Mouse (Mus musculus) liver, embryonic 13.5 days (tissue): ENCODE data around the gene Tanc1. TPM values are rescaled to one million over a fixed set of nuclear protein-coding genes. Genes with fewer than 3 reads are reported as not detected.
A peak's percentile ranks its signal among the peaks of the same experiment; 100 is the strongest.

ENCODE experiments used
- ATAC-seq: fragments of 200-750 bp; cut with Nextera tagmentation; 2 replicates; pipeline ENCODE4 v1.8.0; 2017; ENCODE audit warnings: low read depth, mild to moderate bottlenecking, moderate number of reproducible peaks, moderate library complexity
- DNase-seq: peaks from one replicate; pipeline ENCODE4 v3.0.0; 2022
- H3K27ac ChIP-seq: fragments of 300-500 bp; sonication (generic); 2 replicates; pipeline ENCODE4 v1.5.1; 2015; ENCODE audit warnings: moderate library complexity, mild to moderate bottlenecking, inconsistent platforms
- H3K27me3 ChIP-seq: fragments of 300-500 bp; sonication (generic); 2 replicates; pipeline ENCODE4 v1.6.1; 2015; ENCODE audit warnings: mild to moderate bottlenecking, inconsistent platforms
- H3K36me3 ChIP-seq: fragments of 300-500 bp; sonication (generic); 2 replicates; pipeline ENCODE4 v1.6.1; 2015; ENCODE audit warnings: mild to moderate bottlenecking, inconsistent platforms
- H3K4me1 ChIP-seq: fragments of 300-500 bp; sonication (generic); replicated peaks from 2 replicates; pipeline ENCODE4 v1.6.1; 2015; ENCODE audit warnings: inconsistent platforms
- H3K4me2 ChIP-seq: fragments of 300-500 bp; sonication (generic); 2 replicates; pipeline ENCODE4 v1.6.1; 2015; ENCODE audit warnings: inconsistent platforms, mild to moderate bottlenecking, moderate library complexity
- H3K4me3 ChIP-seq: fragments of 300-500 bp; sonication (generic); replicated peaks from 2 replicates; pipeline ENCODE4 v1.5.1; 2015; ENCODE audit warnings: mild to moderate bottlenecking, inconsistent platforms
- H3K9ac ChIP-seq: fragments of 300-500 bp; sonication (generic); 2 replicates; pipeline ENCODE4 v1.6.1; 2015; ENCODE audit warnings: mild to moderate bottlenecking, inconsistent platforms
- H3K9me3 ChIP-seq: fragments of 300-500 bp; sonication (generic); replicated peaks from 2 replicates; pipeline ENCODE4 v1.6.1; 2016; ENCODE audit warnings: inconsistent platforms
- WGBS: fragments of 180-500 bp; shearing (Covaris S2); methylation state at CpG from one replicate; pipeline ENCODE4 v1.1.7; 2015; ENCODE audit not compliant: insufficient replicate concordance; 5-methylcytosine and 5-hydroxymethylcytosine counted together
- polyA plus RNA-seq: library from polyadenylated mRNA; unstranded; fragments of >200 nt; fragmentation: Nextera tagmentation; extraction: Ambion mirVana; gene quantifications from 2 replicates; pipeline ENCODE4 v1.2.1, GENCODE M21; 2015

Gene Tanc1
- polyA plus RNA-seq, 1 experiment from 2014 or later = 2.4 TPM

- WGBS = 47% methylated on average over 16 of the region's 16 CpGs
- 0 out of 2 replicates have a peak, but pooled peaks cover 3% of the 10 kb centered on the region for H3K4me1 ChIP-seq
- no peak for DNase-seq
Measured at GRCm38 (mm10) chr2:59688261-59689104, 76.6 kb downstream of the Tanc1 start.

DNA sequence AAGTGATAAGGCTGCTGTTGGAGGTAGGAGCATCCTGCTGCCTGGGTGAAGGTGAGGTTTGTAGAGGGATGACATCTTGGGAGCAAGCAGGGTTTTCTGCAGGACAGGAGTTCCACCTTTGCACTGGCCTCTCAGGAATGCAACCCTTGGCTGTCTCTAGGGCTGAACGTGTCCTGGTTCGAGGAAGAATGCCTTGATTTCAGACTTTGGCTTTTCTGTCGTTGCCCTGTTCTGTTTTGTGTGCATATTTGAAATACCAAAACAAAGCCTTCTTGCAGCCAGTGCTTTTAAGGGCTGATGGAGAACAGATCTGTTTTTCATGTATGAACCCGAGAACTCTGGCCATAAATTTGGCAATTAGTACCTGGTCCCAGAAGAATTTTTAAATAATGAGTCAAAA, 79.3 kb downstream of the Tanc1 start:
- Histone ChIP-seq H3K9me3 (no peaks in the 10 kb centered on the region), H3K36me3 (no peaks in the 10 kb centered on the region), H3K27ac (no peak overlapping the region), H3K4me2 (no peak overlapping the region), H3K27me3 (no peaks in the 10 kb centered on the region), H3K4me3 (no peak overlapping the region), H3K9ac (no peak overlapping the region), H3K4me1 (0 out of 2 replicates have a peak, but pooled peaks cover 6% of the 10 kb centered on the region)
- no peak for ATAC-seq
- no peak for DNase-seq
- WGBS = 44% methylated on average over 4 of the region's 4 CpGs

More at GRCm38 (mm10) chr2:59688261-59689104, 76.6 kb downstream of the Tanc1 start:
- no peaks in the 10 kb centered on the region for H3K36me3 ChIP-seq
- H3K9ac ChIP-seq = no peak overlapping the region
- no peaks in the 10 kb centered on the region for H3K9me3 ChIP-seq
- H3K4me3 ChIP-seq = no peak overlapping the region
- H3K4me2 ChIP-seq = no peak overlapping the region
- H3K27me3 ChIP-seq = no peaks in the 10 kb centered on the region
- no peak for ATAC-seq
- no peak overlapping the region for H3K27ac ChIP-seq

GRCm38 (mm10) chr2:59693473-59693872, 81.6 kb downstream of the Tanc1 start:
- Histone ChIP-seq H3K27me3 (no peaks in the 10 kb centered on the region), H3K4me1 (peaks cover 24% of the 10 kb centered on the region), H3K9ac (no peak overlapping the region), H3K4me3 (no peak overlapping the region), H3K4me2 (no peak overlapping the region), H3K27ac (no peak overlapping the region), H3K36me3 (no peaks in the 10 kb centered on the region), H3K9me3 (no peaks in the 10 kb centered on the region)
- ATAC-seq = no peak
- 61% methylated on average over 5 of the region's 5 CpGs for WGBS
- no peak for DNase-seq

DNA sequence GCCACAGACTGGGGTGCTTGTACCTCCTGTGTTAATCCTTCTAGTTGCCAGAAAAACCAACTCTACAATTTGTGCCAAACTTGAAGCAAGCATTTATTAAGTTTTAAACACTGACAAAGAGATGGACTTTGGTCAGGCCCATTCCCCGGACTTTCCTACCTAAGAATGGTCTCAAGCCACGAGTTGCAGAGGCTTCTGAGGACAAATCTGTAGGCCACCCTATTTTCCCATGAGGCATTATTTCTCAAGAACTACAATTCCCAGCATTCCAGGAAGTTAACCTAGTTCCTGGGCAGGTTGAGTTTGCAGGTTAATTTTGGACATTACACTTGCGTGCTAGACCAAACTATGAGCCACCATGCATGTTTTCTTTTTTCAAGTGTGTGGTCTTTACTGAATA, 85.3 kb downstream of the Tanc1 start:
- Histone ChIP-seq H3K4me3 (no peak overlapping the region), H3K27ac (0 out of 2 replicates have a peak overlapping the region, but pooled peaks have one; percentile 29), H3K9me3 (no peaks in the 10 kb centered on the region), H3K9ac (no peak overlapping the region), H3K4me2 (no peak overlapping the region), H3K4me1 (peaks cover 27% of the 10 kb centered on the region), H3K27me3 (no peaks in the 10 kb centered on the region), H3K36me3 (no peaks in the 10 kb centered on the region)
- ATAC-seq (no peak), DNase-seq (no peak)
- WGBS = 63% methylated on average over 3 of the region's 3 CpGs

DNA sequence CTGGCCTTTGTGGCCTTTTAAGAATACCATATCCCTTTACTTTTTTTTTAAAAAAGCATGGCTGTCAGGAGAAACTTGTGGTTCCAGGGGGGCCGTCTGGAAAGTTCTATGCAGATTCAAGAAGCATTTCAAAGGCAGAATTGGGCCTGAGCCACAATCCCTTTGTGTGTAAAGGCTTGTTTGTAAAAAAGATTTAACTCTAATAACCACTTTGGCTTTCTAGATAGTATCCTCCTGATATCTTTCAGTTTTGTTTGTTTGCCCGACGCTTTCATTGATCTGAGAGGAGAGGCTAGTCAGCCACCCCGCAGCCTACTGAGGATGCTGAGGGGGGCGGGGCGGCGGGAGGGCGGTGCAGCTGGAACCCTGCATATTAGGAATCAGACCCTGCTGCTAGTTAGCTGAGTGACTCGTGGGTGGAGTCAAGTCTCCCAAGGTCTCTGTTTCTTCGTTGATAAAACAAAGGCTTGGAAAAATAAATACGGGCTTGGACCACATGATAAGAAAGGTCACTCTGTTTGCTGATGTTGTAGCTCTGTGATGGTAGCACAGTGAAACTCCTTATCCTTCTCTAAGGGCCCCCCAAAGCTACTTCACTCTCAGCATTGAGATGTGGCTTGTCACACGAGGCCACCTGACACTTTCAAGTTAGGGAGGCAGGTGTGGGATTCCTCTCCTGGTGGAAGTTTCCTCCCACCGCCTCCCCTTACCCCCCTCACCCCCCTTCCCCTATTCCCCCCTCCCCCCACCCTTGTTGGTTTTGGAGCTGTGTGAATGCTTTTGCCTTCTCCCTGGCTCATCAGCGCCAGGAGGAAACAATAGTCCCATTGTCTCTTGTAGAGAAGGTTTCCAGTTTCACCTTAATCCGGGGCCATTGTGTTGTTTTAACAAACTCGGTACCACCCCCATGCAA, 86.1 kb downstream of the Tanc1 start:
- peak overlapping the region; percentile 29; the same call in 1 of the 2 replicates for H3K27ac ChIP-seq
- no peaks in the 10 kb centered on the region for H3K9me3 ChIP-seq
- no peak overlapping the region for H3K9ac ChIP-seq
- H3K27me3 ChIP-seq = no peaks in the 10 kb centered on the region
- DNase-seq = peak; percentile 26
- H3K4me3 ChIP-seq = no peak overlapping the region
- peaks cover 26% of the 10 kb centered on the region for H3K4me1 ChIP-seq
- peak overlapping the region; percentile 40 for H3K4me2 ChIP-seq
- no peaks in the 10 kb centered on the region for H3K36me3 ChIP-seq
- peak; percentile 80 for ATAC-seq
- 8% methylated on average over 16 of the region's 16 CpGs for WGBS

DNA sequence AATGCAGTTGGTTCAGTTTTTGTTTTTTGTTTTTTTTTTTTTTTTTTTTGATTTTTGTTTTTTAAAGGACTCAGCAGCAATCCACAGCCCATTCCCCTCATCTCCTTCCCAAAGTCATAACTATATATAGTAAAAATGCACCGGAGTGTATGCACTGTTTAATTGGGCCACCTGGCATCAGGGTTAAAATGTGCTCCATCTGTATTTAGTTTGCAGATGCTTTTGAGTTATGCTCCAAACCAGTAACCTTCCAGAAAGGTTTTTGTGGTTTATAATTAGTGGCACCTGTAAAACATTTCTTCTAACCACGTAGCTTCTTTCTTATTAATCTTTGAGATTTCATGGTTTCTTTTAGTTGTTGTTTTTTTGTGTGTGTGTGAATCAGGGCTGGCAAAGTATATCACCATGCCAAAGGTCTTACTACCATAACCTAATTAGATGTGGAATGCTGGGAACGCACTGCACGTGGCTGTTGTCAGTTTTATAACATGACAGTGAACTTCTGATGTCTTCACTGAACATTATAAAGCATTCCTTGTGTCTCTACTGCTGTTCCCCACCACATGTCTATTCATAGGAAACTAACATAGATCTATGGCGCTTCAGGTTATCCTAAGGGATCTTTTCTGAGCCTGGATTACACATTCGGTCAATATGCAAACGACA, 86.9 kb downstream of the Tanc1 start:
- DNase-seq = no peak
- 55% methylated on average over 7 of the region's 7 CpGs for WGBS
- Histone ChIP-seq H3K36me3 (no peaks in the 10 kb centered on the region), H3K4me3 (no peak overlapping the region), H3K4me1 (peaks cover 24% of the 10 kb centered on the region), H3K9me3 (no peaks in the 10 kb centered on the region), H3K27ac (no peak overlapping the region), H3K27me3 (no peaks in the 10 kb centered on the region), H3K9ac (no peak overlapping the region), H3K4me2 (peak overlapping the region; percentile 40; the same call in 1 of the 2 replicates)
- no peak for ATAC-seq

DNA sequence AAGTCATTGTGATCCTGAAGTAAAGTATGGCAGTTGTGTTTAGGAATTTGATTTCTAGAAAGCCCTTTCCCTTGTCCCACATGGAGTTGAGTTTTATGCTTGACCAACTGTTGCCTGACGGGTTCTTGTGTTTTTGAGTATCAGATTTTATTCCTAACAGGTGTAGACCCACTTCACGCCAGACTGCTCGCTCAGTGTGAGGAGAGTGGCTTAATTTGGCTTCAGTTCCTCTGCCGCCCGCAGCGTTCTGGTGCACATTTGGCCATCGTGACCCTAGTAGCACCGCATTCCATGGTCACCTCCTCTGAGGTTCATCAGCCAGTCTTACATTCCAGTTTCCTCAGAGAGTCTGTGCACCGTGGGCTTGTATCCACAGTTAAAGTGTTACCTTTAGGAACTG, 88.1 kb downstream of the Tanc1 start:
- no peak overlapping the region for H3K4me2 ChIP-seq

DNA sequence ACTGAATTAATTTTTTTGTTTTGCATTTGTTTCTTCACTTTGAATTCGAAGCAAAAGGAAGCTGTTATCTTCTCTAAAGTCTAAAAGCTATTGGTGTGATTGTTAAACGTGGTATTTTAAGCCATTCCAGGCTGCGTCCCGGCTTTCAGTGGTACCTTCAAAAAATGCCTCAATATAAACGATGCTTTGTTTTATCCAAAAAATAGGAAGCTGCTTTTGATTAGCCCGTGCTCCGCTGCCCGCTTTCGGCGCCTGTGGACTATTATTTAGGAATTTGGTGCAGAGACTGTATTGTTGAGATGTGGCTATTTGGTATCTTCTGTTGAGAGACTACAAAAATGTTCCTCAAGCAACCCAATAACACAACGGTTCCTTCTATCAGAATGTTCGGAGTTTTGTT, 93.4 kb downstream of the Tanc1 start:
- H3K27me3 ChIP-seq = no peaks in the 10 kb centered on the region
- no peaks in the 10 kb centered on the region for H3K9me3 ChIP-seq
- no peaks in the 10 kb centered on the region for H3K36me3 ChIP-seq
- H3K4me3 ChIP-seq = no peak overlapping the region
- H3K4me1 ChIP-seq = no peaks in the 10 kb centered on the region
- 71% methylated on average over 12 of the region's 12 CpGs for WGBS
- no peak overlapping the region for H3K27ac ChIP-seq
- H3K9ac ChIP-seq = no peak overlapping the region
- DNase-seq (no peak), ATAC-seq (no peak)
- no peak overlapping the region for H3K4me2 ChIP-seq

More for the DNA sequence above, 88.1 kb downstream of the Tanc1 start:
- peaks cover 20% of the 10 kb centered on the region for H3K4me1 ChIP-seq
- DNase-seq (no peak), ATAC-seq (no peak)
- no peaks in the 10 kb centered on the region for H3K36me3 ChIP-seq
- H3K27me3 ChIP-seq = no peaks in the 10 kb centered on the region
- no peaks in the 10 kb centered on the region for H3K9me3 ChIP-seq
- H3K27ac ChIP-seq = no peak overlapping the region
- H3K9ac ChIP-seq = no peak overlapping the region
- H3K4me3 ChIP-seq = no peak overlapping the region
- WGBS = 80% methylated on average over 9 of the region's 9 CpGs

DNA sequence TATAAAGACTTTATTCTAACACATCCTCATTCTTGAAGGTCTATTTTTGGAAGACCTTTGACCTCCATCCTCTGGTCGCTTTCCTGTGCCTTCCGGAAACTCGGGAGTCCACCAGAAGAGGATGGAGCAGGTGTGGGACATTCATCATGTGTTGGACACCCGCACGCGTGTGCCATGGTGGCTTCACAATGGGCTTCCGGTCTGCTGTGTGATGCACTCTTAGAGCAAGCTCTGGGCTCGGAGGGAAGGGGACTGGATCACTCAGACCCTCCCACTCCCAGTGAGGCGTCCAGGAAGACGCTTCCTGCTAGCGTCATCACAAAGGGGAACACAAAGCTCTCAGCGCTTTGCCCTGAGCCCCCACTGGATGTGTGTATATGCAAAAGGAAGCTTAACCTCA, 95.0 kb downstream of the Tanc1 start:
- H3K4me2 ChIP-seq = no peak overlapping the region
- no peaks in the 10 kb centered on the region for H3K27me3 ChIP-seq
- H3K4me1 ChIP-seq = no peaks in the 10 kb centered on the region
- H3K9me3 ChIP-seq = no peaks in the 10 kb centered on the region
- no peak overlapping the region for H3K4me3 ChIP-seq
- no peak overlapping the region for H3K27ac ChIP-seq
- H3K36me3 ChIP-seq = no peaks in the 10 kb centered on the region
- no peak for DNase-seq
- 48% methylated on average over 12 of the region's 12 CpGs for WGBS
- ATAC-seq = no peak
- no peak overlapping the region for H3K9ac ChIP-seq

- DNase-seq (no peak), ATAC-seq (no peak)
- no peak overlapping the region for H3K27ac ChIP-seq
- H3K4me2 ChIP-seq = no peak overlapping the region
- H3K4me1 ChIP-seq = no peaks in the 10 kb centered on the region
- H3K4me3 ChIP-seq = no peak overlapping the region
- H3K9ac ChIP-seq = no peak overlapping the region
- no peaks in the 10 kb centered on the region for H3K36me3 ChIP-seq
- H3K27me3 ChIP-seq = no peaks in the 10 kb centered on the region
- 49% methylated on average over 13 of the region's 13 CpGs for WGBS
- no peaks in the 10 kb centered on the region for H3K9me3 ChIP-seq
Measured at GRCm38 (mm10) chr2:59707922-59708706, 96.3 kb downstream of the Tanc1 start.
